Mouse (Mus musculus) heart, embryonic 16.5 days (tissue): Measurements from ENCODE around the gene Arglu1. TPM values are rescaled to one million over a fixed set of nuclear protein-coding genes. Genes with fewer than 3 reads are reported as not detected.

Experiments used
- ATAC-seq: fragments of 200-750 bp; cut with Nextera tagmentation; replicated peaks from 2 replicates; pipeline ENCODE4 v1.8.0; 2017; ENCODE audit warnings: moderate number of reproducible peaks; ENCODE audit not compliant: insufficient read depth, low FRiP score; ENCODE audit errors: extremely low read depth
- H3K27ac ChIP-seq: fragments of 300-500 bp; sonication (generic); 2 replicates; pipeline ENCODE4 v1.5.1; 2014; ENCODE audit warnings: mild to moderate bottlenecking, low read length, control low read depth, moderate library complexity
- H3K27me3 ChIP-seq: fragments of 300-500 bp; sonication (generic); 2 replicates; pipeline ENCODE4 v1.6.1; 2014; ENCODE audit warnings: low read length, mixed read lengths; ENCODE audit not compliant: control insufficient read depth, insufficient read depth
- H3K36me3 ChIP-seq: fragments of 300-500 bp; sonication (generic); 2 replicates; pipeline ENCODE4 v1.6.1; 2014; ENCODE audit not compliant: control insufficient read depth, insufficient read depth
- H3K4me1 ChIP-seq: fragments of 300-500 bp; sonication (generic); 2 replicates; pipeline ENCODE4 v1.6.1; 2014; ENCODE audit warnings: low read length, mixed read lengths; ENCODE audit not compliant: control insufficient read depth, insufficient read depth
- H3K4me2 ChIP-seq: fragments of 300-500 bp; sonication (generic); 2 replicates; pipeline ENCODE4 v1.6.1; 2014; ENCODE audit warnings: low read depth, mild to moderate bottlenecking, control low read depth, low read length
- H3K4me3 ChIP-seq: fragments of 300-500 bp; sonication (generic); 2 replicates; pipeline ENCODE4 v1.5.1; 2014; ENCODE audit warnings: mild to moderate bottlenecking, control low read depth, low read length
- H3K9ac ChIP-seq: fragments of 300-500 bp; sonication (generic); 2 replicates; pipeline ENCODE4 v1.6.1; 2014; ENCODE audit warnings: low read length, control low read depth
- H3K9me3 ChIP-seq: fragments of 300-500 bp; sonication (generic); replicated peaks from 2 replicates; pipeline ENCODE4 v1.6.1; 2016; ENCODE audit warnings: low read length; ENCODE audit not compliant: control insufficient read depth
- WGBS: fragments of 180-500 bp; shearing (Covaris S2); extraction: QIAGEN DNeasy Blood & Tissue Kit; methylation state at CpG from one replicate; pipeline ENCODE4 v1.1.7; 2014; 5-methylcytosine and 5-hydroxymethylcytosine counted together
- polyA plus RNA-seq: library from polyadenylated mRNA; unstranded; fragments of >200 nt; fragmentation: Nextera tagmentation; extraction: Ambion mirVana; gene quantifications from 2 replicates; pipeline ENCODE4 v1.2.1, GENCODE M21; 2015

Arglu1 gene
- polyA plus RNA-seq, 1 experiment from 2014 or later = 60.9 TPM

DNA sequence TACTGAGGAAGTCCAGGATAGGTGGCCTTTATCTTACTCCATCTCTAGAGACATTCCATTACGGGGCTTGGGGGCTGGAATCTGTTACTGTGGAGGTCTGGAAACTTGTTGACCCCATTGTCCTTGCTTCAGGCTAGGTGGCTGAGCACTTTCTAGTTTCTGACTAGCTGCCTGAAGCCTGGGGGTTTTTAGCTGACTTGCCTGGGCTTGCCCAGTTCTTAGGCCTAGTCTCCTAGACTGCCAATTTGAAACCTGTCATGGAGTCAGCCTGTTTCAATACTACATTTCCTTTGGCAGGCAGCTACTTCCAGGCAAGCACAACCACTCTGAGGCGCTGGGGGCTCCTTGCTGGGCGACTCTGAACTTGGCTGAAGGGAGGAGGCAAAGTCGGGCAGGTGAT is 9.9 kb upstream of the Arglu1 start:
- Histone ChIP-seq H3K9ac (no peak overlapping the region), H3K9me3 (no peaks in the 10 kb centered on the region), H3K27ac (no peak overlapping the region), H3K36me3 (no peaks in the 10 kb centered on the region), H3K4me2 (no peak overlapping the region), H3K4me1 (no peaks in the 10 kb centered on the region), H3K4me3 (no peak overlapping the region), H3K27me3 (no peaks in the 10 kb centered on the region)
- no peak for ATAC-seq
- 76% methylated on average over 4 of the region's 4 CpGs for WGBS

- Histone ChIP-seq H3K36me3 (no peaks in the 10 kb centered on the region), H3K9me3 (no peaks in the 10 kb centered on the region), H3K4me2 (peak overlapping the region; percentile 89), H3K4me3 (peak overlapping the region; percentile 82), H3K9ac (peak overlapping the region; percentile 99), H3K27me3 (no peaks in the 10 kb centered on the region), H3K4me1 (peaks cover 36% of the 10 kb centered on the region), H3K27ac (peak overlapping the region; percentile 95)
- peak; percentile 71 for ATAC-seq
- under 1% methylated on average over 62 of the region's 68 CpGs for WGBS
Measured at GRCm38 (mm10) chr8:8689454-8690145, 721 bp downstream of the Arglu1 start.

DNA sequence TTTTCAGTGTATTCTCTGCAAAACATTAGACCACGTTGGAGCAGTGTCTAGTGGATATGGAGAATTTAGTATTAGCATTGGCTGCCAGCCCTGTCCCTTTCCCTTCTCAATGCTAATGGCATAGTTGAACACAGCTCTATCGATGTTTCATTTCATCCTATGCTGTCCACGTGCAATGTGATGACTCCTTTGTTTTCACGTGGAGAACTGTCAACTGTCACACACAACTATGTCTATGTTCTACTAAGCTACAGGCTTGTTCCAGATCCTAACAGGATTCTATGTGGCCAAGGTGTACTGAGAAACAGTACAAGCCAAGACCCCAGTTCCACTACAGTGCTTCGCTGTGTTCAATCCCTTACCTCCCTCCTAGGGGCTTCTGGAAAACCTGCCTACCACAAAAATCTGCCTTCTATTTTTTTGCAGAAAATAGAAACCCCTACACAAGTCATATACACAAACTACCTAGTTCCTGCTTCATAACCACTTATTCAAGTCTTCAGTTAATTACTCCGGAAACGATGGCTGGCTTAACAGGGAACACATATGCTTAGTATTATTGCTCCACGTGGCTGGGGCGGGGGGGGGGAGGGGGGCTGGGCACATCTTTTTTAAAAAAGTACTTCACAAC is 1.4 kb downstream of the Arglu1 start:
- Histone ChIP-seq H3K27ac (peak overlapping the region; percentile 26), H3K4me3 (peak overlapping the region; percentile 82), H3K27me3 (no peaks in the 10 kb centered on the region), H3K4me2 (peak overlapping the region; percentile 89), H3K36me3 (no peaks in the 10 kb centered on the region), H3K9ac (peak overlapping the region; percentile 99), H3K9me3 (no peaks in the 10 kb centered on the region), H3K4me1 (peaks cover 36% of the 10 kb centered on the region)
- WGBS = 7% methylated on average over 9 of the region's 9 CpGs
- no peak for ATAC-seq

- no peaks in the 10 kb centered on the region for H3K9me3 ChIP-seq
- H3K27me3 ChIP-seq = no peaks in the 10 kb centered on the region
- peaks cover 22% of the 10 kb centered on the region for H3K36me3 ChIP-seq
- WGBS = 33% methylated on average over 2 of the region's 2 CpGs
- peaks cover 40% of the 10 kb centered on the region for H3K4me1 ChIP-seq
- no peak overlapping the region for H3K9ac ChIP-seq
- H3K27ac ChIP-seq = no peak overlapping the region
- ATAC-seq = no peak
- no peak overlapping the region for H3K4me3 ChIP-seq
- H3K4me2 ChIP-seq = peak overlapping the region; percentile 14; the same call in 1 of the 2 replicates
Measured at GRCm38 (mm10) chr8:8685517-8685916, 4.8 kb downstream of the Arglu1 start.

- ATAC-seq = no peak
- WGBS = 86% methylated on average over 3 of the region's 3 CpGs
- Histone ChIP-seq H3K27me3 (no peaks in the 10 kb centered on the region), H3K36me3 (peaks cover 35% of the 10 kb centered on the region), H3K27ac (no peak overlapping the region), H3K4me2 (no peak overlapping the region), H3K9me3 (no peaks in the 10 kb centered on the region), H3K4me1 (peaks cover 24% of the 10 kb centered on the region), H3K4me3 (no peak overlapping the region), H3K9ac (no peak overlapping the region)
Measured at GRCm38 (mm10) chr8:8682697-8683096, 7.6 kb downstream of the Arglu1 start.

DNA sequence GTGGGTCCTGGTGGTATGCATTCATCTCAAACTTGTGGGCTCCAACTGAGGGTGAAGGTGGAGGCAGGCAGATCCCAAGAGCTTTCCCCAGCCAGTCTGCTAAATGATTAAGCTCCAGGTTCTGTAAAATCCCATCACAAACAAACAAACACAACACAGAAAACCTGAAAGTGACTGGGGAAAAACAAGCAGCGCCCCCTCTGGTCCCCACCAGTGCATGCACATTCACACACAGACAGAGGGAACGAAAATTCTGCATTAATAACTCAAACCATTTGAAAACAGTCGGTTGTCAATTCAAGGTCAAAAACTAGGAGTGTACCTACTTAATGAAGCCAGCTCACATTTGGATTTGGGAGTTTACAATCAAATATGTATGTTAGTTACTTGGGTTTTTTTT is 12.1 kb downstream of the Arglu1 start:
- Histone ChIP-seq H3K27me3 (no peaks in the 10 kb centered on the region), H3K36me3 (peaks cover 42% of the 10 kb centered on the region), H3K4me1 (peaks cover under 1% of the 10 kb centered on the region), H3K27ac (no peak overlapping the region), H3K9ac (no peak overlapping the region), H3K4me2 (no peak overlapping the region), H3K4me3 (no peak overlapping the region), H3K9me3 (no peaks in the 10 kb centered on the region)
- 91% methylated on average over 3 of the region's 3 CpGs for WGBS
- no peak for ATAC-seq

DNA sequence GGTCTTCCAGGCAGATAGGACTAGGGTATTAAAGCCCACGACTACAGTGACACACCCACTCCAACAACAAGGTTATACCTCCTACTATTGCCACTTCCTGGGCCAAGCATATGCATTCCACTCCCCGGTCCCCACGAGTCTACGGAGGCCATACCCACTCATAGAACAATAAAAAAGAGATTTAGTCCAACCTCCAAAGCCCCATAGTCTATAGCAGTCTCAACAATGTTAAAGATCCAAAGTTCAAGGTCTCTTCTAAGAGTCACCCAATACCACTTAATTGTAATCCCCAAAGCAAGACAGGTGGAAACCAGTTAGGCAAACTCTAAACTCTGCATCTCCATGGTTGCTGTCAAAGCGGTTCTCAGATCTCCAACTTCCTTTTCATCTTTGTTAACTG is 15.5 kb downstream of the Arglu1 start:
- Histone ChIP-seq H3K9me3 (no peaks in the 10 kb centered on the region), H3K9ac (no peak overlapping the region), H3K4me2 (no peak overlapping the region), H3K27me3 (no peaks in the 10 kb centered on the region), H3K4me1 (peaks cover 4% of the 10 kb centered on the region; the same call in 1 of the 2 replicates), H3K27ac (no peak overlapping the region), H3K36me3 (peaks cover 30% of the 10 kb centered on the region), H3K4me3 (no peak overlapping the region)
- ATAC-seq = no peak
- 74% methylated on average over 5 of the region's 5 CpGs for WGBS

DNA sequence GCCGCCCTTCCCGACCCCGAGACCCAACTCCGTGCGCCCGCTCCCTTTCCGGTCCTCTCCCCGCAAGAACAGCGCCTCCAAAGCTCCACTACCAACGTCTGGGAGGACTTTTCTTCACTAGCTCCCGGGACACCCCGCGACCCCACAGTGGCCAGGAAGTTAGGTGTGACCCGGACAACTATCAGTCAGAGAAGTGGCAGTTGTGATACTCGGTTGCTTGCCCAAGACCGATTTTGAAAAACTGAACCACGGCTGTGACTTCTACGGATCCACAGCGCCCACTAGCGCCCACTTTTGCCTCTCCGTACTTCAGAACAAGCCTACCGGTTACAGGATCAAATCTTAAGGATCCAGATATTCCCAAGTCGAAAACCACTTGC is 28.6 kb downstream of the Arglu1 start:
- ATAC-seq = peak; percentile 1; the same call in 1 of the 2 replicates

GRCm38 (mm10) chr8:8661103-8661758 is 29.1 kb downstream of the Arglu1 start, which contains the start of gene Efnb2:
Efnb2 (minus strand) TSS chr8:8661242.
- under 1% methylated on average over 68 of the region's 70 CpGs for WGBS
- H3K4me2 ChIP-seq = peak within 1 kb of the TSS; percentile 65
- H3K36me3 ChIP-seq = no peaks in the 10 kb centered on the region
- peaks cover 21% of the 10 kb centered on the region for H3K4me1 ChIP-seq
- peak within 1 kb of the TSS; percentile 81 for H3K27ac ChIP-seq
- no peaks in the 10 kb centered on the region for H3K9me3 ChIP-seq
- peak within 1 kb of the TSS; percentile 92 for H3K9ac ChIP-seq
- peak; percentile 92 for ATAC-seq
- no peaks in the 10 kb centered on the region for H3K27me3 ChIP-seq
- H3K4me3 ChIP-seq = peak within 1 kb of the TSS; percentile 82

More for the DNA sequence above, 28.6 kb downstream of the Arglu1 start:
- Histone ChIP-seq H3K4me3 (peak overlapping the region; percentile 82), H3K27me3 (no peaks in the 10 kb centered on the region), H3K36me3 (peaks cover 3% of the 10 kb centered on the region), H3K27ac (peak overlapping the region; percentile 60), H3K4me1 (peaks cover 16% of the 10 kb centered on the region), H3K9me3 (no peaks in the 10 kb centered on the region), H3K9ac (peak overlapping the region; percentile 57), H3K4me2 (peak overlapping the region; percentile 65)
- WGBS = 1% methylated on average over 23 of the region's 23 CpGs
